Mouse (Mus musculus): ENCODE measurements around the gene Ajap1. TPM values are rescaled to one million over a fixed set of nuclear protein-coding genes. Genes with fewer than 3 reads are reported as not detected.

The Ajap1 gene
- polyA plus RNA-seq, 1 experiment from 2014 or later: 14.3 TPM

DNA sequence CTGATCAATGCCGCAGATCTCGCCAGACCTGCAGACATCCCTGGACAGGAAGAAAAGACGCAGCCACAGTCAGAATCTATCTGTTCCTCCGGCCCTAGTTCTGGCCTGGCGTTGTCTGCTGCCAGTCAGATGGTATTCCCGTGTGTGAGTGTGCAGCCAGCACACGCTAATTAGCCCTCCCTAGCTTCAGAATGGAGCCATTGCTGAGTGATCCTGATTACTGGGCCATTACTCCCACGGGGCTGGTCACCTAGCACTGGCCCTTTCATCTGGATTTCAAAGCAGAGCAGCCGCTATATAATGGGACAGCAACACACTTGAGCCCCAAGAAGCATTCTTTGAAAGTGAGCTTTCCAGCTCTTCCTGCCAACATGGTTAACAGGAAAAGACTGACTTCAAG, 9.8 kb upstream of the Ajap1 start:
- no peaks in the 10 kb centered on the region for H3K36me3 ChIP-seq (ENCODE audit: control insufficient read depth, insufficient read depth, low read length)
- H3K4me1 ChIP-seq (ENCODE audit: control insufficient read depth, insufficient read depth, low read depth, low read length): no peaks in the 10 kb centered on the region
- no peak overlapping the region for H3K9ac ChIP-seq (ENCODE audit: low read depth, low read length)
- ATAC-seq: no peak
- H3K9me3 ChIP-seq (ENCODE audit: control insufficient read depth, low read length): no peaks in the 10 kb centered on the region
- WGBS: 51% methylated on average over 9 of the region's 9 CpGs
- no peaks in the 10 kb centered on the region; the same call in 1 of the 2 replicates for H3K27me3 ChIP-seq (replicated peaks; ENCODE audit: control insufficient read depth, insufficient read depth, low read length)
- no peak overlapping the region for H3K4me3 ChIP-seq (ENCODE audit: low read length)
- H3K4me2 ChIP-seq (ENCODE audit: low read length): no peak overlapping the region
- H3K27ac ChIP-seq (ENCODE audit: low read depth, low read length): no peak overlapping the region

DNA sequence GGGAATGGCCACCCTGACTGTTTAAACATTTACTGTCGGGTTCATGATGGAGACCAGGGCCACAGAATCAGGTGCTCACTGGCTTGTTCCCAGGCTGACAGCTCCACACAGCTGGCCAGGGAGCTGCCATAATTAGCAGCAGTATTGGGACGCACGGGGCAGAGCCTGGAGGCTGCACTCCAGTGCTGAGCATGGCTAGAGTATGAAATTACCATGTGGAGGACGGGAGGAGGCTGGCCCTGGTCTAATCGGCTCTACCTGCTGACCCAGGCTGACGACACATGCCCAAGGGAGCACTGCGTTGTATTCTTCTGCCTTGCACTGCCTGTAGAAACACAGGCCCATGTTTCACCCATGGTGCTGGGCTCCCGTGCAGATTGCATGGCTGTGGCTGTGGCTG, 6.5 kb upstream of the Ajap1 start:
- H3K4me1 ChIP-seq (ENCODE audit: control insufficient read depth, insufficient read depth, low read depth, low read length): peaks cover 11% of the 10 kb centered on the region
- ATAC-seq: no peak
- no peaks in the 10 kb centered on the region for H3K36me3 ChIP-seq (ENCODE audit: control insufficient read depth, insufficient read depth, low read length)
- H3K27me3 ChIP-seq (replicated peaks; ENCODE audit: control insufficient read depth, insufficient read depth, low read length): peaks cover 2% of the 10 kb centered on the region; the same call in 1 of the 2 replicates
- no peak overlapping the region for H3K9ac ChIP-seq (ENCODE audit: low read depth, low read length)
- H3K4me2 ChIP-seq (ENCODE audit: low read length): no peak overlapping the region
- no peaks in the 10 kb centered on the region for H3K9me3 ChIP-seq (ENCODE audit: control insufficient read depth, low read length)
- H3K4me3 ChIP-seq (ENCODE audit: low read length): no peak overlapping the region
- WGBS: 68% methylated on average over 8 of the region's 8 CpGs
- no peak overlapping the region for H3K27ac ChIP-seq (ENCODE audit: low read depth, low read length)

DNA sequence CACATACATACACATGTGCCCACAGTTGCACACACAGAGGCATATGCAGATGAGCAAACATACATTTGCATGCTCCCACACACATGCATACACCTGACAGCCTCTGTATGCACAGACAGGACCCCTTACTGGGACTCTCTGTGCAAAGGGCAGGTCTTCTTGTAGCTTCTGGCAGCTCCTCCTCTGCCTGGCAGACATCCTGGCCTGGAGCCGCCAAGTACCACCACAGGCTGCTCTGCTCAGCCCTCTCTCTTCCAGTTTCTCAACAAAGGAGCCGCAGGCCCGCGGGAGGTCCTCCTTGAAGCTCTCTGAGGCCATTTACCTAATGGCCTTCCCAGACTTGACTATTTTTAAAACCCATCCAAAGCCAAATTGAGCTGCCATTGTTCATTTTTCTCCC, 3.3 kb upstream of the Ajap1 start:
- Histone ChIP-seq H3K9me3 (ENCODE audit: control insufficient read depth, low read length) (no peaks in the 10 kb centered on the region), H3K4me2 (ENCODE audit: low read length) (no peak overlapping the region), H3K9ac (ENCODE audit: low read depth, low read length) (0 out of 2 replicates have a peak overlapping the region, but pooled peaks have one; percentile 27), H3K36me3 (ENCODE audit: control insufficient read depth, insufficient read depth, low read length) (no peaks in the 10 kb centered on the region), H3K4me1 (ENCODE audit: control insufficient read depth, insufficient read depth, low read depth, low read length) (peaks cover 27% of the 10 kb centered on the region), H3K27ac (ENCODE audit: low read depth, low read length) (no peak overlapping the region), H3K27me3 (replicated peaks; ENCODE audit: control insufficient read depth, insufficient read depth, low read length) (peaks cover 2% of the 10 kb centered on the region; the same call in 1 of the 2 replicates), H3K4me3 (ENCODE audit: low read length) (no peak overlapping the region)
- WGBS: 16% methylated on average over 4 of the region's 4 CpGs
- no peak for ATAC-seq

DNA sequence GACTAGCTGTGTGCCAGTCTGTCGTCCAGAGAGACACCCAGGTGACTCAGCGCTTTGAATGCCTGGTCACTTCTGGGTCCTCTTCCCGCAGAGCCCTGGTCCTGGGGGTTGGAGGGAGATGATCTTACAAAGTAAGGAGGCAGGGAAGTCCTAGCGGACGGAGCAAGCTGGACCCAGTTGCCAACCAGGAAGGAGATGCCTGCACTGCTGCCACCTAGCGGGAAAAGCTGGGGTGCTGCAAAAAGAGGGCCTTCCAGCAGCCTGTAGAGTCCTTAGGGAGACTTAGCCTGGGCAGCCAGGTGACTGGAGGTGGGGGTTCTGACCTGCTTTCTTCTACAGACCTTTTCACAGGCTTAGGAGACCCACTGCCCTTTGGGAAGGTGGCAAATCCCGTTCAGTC, 1.8 kb upstream of the Ajap1 start:
- WGBS: 2% methylated on average over 7 of the region's 7 CpGs
- H3K4me2 ChIP-seq (ENCODE audit: low read length): peak overlapping the region; percentile 87
- peak overlapping the region; percentile 20; the same call in 1 of the 2 replicates for H3K4me3 ChIP-seq (ENCODE audit: low read length)
- H3K4me1 ChIP-seq (ENCODE audit: control insufficient read depth, insufficient read depth, low read depth, low read length): peaks cover 39% of the 10 kb centered on the region
- H3K27ac ChIP-seq (ENCODE audit: low read depth, low read length): no peak overlapping the region
- H3K9me3 ChIP-seq (ENCODE audit: control insufficient read depth, low read length): no peaks in the 10 kb centered on the region
- no peak overlapping the region; the same call in 1 of the 2 replicates for H3K9ac ChIP-seq (ENCODE audit: low read depth, low read length)
- H3K36me3 ChIP-seq (ENCODE audit: control insufficient read depth, insufficient read depth, low read length): no peaks in the 10 kb centered on the region
- H3K27me3 ChIP-seq (replicated peaks; ENCODE audit: control insufficient read depth, insufficient read depth, low read length): peaks cover 2% of the 10 kb centered on the region; the same call in 1 of the 2 replicates
- ATAC-seq: no peak

DNA sequence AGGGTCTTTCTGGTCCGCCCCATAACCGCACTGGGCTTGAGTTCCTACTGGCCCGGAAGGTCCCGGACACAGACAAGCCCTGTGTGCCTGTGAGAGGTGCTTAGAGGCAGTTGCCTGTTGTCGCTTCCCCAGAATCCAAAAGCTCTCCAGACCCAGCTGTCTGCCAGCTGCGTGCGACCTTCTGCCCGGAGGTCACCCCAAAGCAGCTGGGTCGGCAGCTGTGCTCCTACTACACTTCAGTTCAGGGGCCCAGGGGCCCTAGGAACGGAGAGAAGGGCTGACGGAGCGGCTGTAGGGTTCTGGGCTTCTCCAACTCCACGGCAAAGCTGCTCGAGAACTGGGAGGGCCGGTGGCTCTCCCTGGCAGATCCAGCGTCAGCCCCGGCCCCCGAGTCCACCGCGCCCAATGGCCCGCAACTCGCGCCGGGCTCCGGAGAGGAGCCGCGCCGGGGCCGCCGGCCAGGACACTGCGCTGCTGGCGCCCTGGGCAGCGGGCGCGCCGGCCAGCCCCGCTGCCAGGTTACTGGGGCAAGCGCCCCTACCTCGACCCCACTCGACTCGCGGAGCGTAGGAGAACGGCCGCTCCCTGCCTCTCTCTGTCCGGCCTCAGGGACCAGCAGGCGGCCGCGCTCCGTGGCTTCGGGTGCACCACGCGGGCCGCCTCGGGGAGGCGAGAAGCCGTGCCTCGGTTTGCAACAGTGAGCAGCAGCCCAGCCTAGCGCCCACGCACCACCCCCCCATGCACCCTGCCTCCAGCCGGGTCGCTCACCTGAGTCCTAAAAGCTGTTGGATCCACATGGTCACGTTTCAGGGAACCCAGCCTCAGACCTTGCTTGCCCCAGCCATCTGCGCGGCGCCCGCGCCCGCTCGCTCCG, 1.0 kb downstream of the Ajap1 start:
- peaks cover 61% of the 10 kb centered on the region for H3K4me1 ChIP-seq (ENCODE audit: control insufficient read depth, insufficient read depth, low read depth, low read length)
- no peaks in the 10 kb centered on the region for H3K36me3 ChIP-seq (ENCODE audit: control insufficient read depth, insufficient read depth, low read length)
- no peaks in the 10 kb centered on the region for H3K9me3 ChIP-seq (ENCODE audit: control insufficient read depth, low read length)
- peak overlapping the region; percentile 74 for H3K4me3 ChIP-seq (ENCODE audit: low read length)
- peak overlapping the region; percentile 89 for H3K9ac ChIP-seq (ENCODE audit: low read depth, low read length)
- ATAC-seq: no peak
- 1% methylated on average over 67 of the region's 71 CpGs for WGBS
- 0 out of 2 replicates have a peak, but pooled peaks cover 2% of the 10 kb centered on the region for H3K27me3 ChIP-seq (replicated peaks; ENCODE audit: control insufficient read depth, insufficient read depth, low read length)
- peak overlapping the region; percentile 87 for H3K4me2 ChIP-seq (ENCODE audit: low read length)
- H3K27ac ChIP-seq (ENCODE audit: low read depth, low read length): peak overlapping the region; percentile 83

DNA sequence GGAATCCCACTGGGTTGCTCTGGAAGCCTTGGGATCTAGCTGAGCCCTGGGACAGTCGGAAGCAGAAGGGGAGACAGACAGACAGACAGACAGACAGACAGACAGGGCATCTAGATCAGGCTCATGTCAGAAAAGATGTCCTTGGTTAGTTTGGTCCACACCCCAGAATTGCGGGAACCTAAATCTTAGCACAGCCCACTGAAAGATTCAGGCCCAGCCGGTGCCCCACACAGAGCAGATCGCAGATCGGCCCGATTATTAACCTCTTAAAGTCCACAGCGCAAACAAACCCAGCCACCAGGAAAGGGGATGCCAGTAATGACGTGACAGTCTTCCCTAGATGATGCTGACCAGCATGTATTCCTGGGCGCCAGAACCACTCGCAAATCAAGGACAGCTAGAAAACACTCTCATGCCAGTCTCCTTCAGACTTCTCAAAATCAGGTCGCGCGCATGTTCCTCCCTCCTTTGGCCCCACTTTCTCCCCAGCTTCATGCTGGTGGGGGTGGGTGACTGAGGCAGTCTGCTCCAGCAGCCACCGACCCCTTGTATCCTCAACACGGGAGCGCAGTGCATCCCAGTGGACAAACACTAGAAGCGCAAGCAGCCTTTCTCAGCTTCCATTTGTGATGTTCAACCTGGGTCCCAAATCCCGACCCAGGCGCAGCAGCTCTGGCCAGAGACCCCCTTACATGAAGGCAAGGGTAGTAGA, 1.9 kb downstream of the Ajap1 start:
- H3K9ac ChIP-seq (ENCODE audit: low read depth, low read length): peak overlapping the region; percentile 89

DNA sequence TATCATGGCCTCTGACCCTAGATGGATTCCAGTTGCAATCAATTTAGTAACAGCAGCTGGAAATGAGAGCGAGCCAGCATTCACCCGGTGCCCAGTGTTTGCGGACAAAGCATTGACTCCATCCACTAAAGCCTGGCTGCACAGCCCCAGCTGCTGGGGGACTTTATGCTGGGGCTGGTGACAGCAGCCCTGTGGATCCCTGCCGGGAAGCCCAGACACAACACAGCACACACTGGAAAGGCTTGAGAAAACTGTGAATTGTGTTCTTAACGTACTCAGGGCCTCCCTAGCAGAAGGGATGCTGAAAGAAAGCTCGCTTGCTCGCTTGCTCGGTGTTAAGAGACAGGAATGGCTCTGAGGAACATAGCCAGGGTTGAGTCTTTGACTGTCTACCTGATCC, 3.5 kb downstream of the Ajap1 start:
- peak overlapping the region; percentile 74 for H3K4me3 ChIP-seq (ENCODE audit: low read length)

More for the DNA sequence above, 1.9 kb downstream of the Ajap1 start:
- Histone ChIP-seq H3K27me3 (replicated peaks; ENCODE audit: control insufficient read depth, insufficient read depth, low read length) (0 out of 2 replicates have a peak, but pooled peaks cover 2% of the 10 kb centered on the region), H3K27ac (ENCODE audit: low read depth, low read length) (peak overlapping the region; percentile 83), H3K9me3 (ENCODE audit: control insufficient read depth, low read length) (no peaks in the 10 kb centered on the region), H3K36me3 (ENCODE audit: control insufficient read depth, insufficient read depth, low read length) (no peaks in the 10 kb centered on the region), H3K4me1 (ENCODE audit: control insufficient read depth, insufficient read depth, low read depth, low read length) (peaks cover 57% of the 10 kb centered on the region), H3K4me2 (ENCODE audit: low read length) (peak overlapping the region; percentile 87), H3K4me3 (ENCODE audit: low read length) (peak overlapping the region; percentile 74)
- under 1% methylated on average over 19 of the region's 19 CpGs for WGBS
- peak; percentile 44 for ATAC-seq

GRCm38 (mm10) chr4:153473480-153474252, 8.9 kb downstream of the Ajap1 start:
- Histone ChIP-seq H3K9ac (ENCODE audit: low read depth, low read length) (no peak overlapping the region), H3K27ac (ENCODE audit: low read depth, low read length) (no peak overlapping the region), H3K9me3 (ENCODE audit: control insufficient read depth, low read length) (peaks cover 3% of the 10 kb centered on the region; the same call in 1 of the 2 replicates), H3K4me3 (ENCODE audit: low read length) (no peak overlapping the region), H3K36me3 (ENCODE audit: control insufficient read depth, insufficient read depth, low read length) (peaks cover 4% of the 10 kb centered on the region; the same call in 1 of the 2 replicates), H3K27me3 (replicated peaks; ENCODE audit: control insufficient read depth, insufficient read depth, low read length) (no peaks in the 10 kb centered on the region), H3K4me1 (ENCODE audit: control insufficient read depth, insufficient read depth, low read depth, low read length) (peaks cover 18% of the 10 kb centered on the region), H3K4me2 (ENCODE audit: low read length) (no peak overlapping the region)
- 77% methylated on average over 4 of the region's 4 CpGs for WGBS
- no peak for ATAC-seq

More for the DNA sequence above, 3.5 kb downstream of the Ajap1 start:
- 16% methylated on average over 8 of the region's 8 CpGs for WGBS
- peak overlapping the region; percentile 59 for H3K9ac ChIP-seq (ENCODE audit: low read depth, low read length)
- no peaks in the 10 kb centered on the region for H3K36me3 ChIP-seq (ENCODE audit: control insufficient read depth, insufficient read depth, low read length)
- peak overlapping the region; percentile 70 for H3K27ac ChIP-seq (ENCODE audit: low read depth, low read length)
- H3K27me3 ChIP-seq (replicated peaks; ENCODE audit: control insufficient read depth, insufficient read depth, low read length): no peaks in the 10 kb centered on the region
- peak overlapping the region; percentile 87 for H3K4me2 ChIP-seq (ENCODE audit: low read length)
- no peaks in the 10 kb centered on the region for H3K9me3 ChIP-seq (ENCODE audit: control insufficient read depth, low read length)
- ATAC-seq: no peak
- peaks cover 55% of the 10 kb centered on the region for H3K4me1 ChIP-seq (ENCODE audit: control insufficient read depth, insufficient read depth, low read depth, low read length)
